Mouse (Mus musculus) intestine, embryonic 14.5 days (tissue): ENCODE results near the gene Pelp1. TPM values are rescaled to one million over a fixed set of nuclear protein-coding genes. Genes with fewer than 3 reads are reported as not detected.
"Not testable (repeated sequence)": the region's sequence is repeated elsewhere in the genome, so short reads cannot be mapped to it uniquely, and the experiment has no call there.

ENCODE experiments used
- ATAC-seq: fragments of 200-750 bp; cut with Nextera tagmentation; replicated peaks from 2 replicates; pipeline ENCODE4 v1.8.0; 2017; ENCODE audit warnings: low read depth, moderate number of reproducible peaks, moderate TSS enrichment, moderate library complexity; ENCODE audit not compliant: low FRiP score, low TSS enrichment
- DNase-seq: peaks from one replicate; pipeline ENCODE4 v3.0.0-alpha.2; 2018; ENCODE audit warnings: low spot score
- H3K27ac ChIP-seq: fragments of 300-500 bp; sonication (generic); 2 replicates; pipeline ENCODE4 v1.5.1; 2014; ENCODE audit warnings: low read depth, mild to moderate bottlenecking, control low read depth
- H3K27me3 ChIP-seq: fragments of 300-500 bp; sonication (generic); replicated peaks from 2 replicates; pipeline ENCODE4 v1.6.1; 2014; ENCODE audit warnings: low read length, control low read depth; ENCODE audit not compliant: control insufficient read depth, insufficient read depth
- H3K36me3 ChIP-seq: fragments of 300-500 bp; sonication (generic); 2 replicates; pipeline ENCODE4 v1.6.1; 2014; ENCODE audit warnings: low read length, control low read depth; ENCODE audit not compliant: control insufficient read depth, insufficient read depth
- H3K4me1 ChIP-seq: fragments of 300-500 bp; sonication (generic); replicated peaks from 2 replicates; pipeline ENCODE4 v1.6.1; 2014; ENCODE audit warnings: low read length, control low read depth, mixed read lengths; ENCODE audit not compliant: control insufficient read depth, insufficient read depth
- H3K4me2 ChIP-seq: fragments of 300-500 bp; sonication (generic); 2 replicates; pipeline ENCODE4 v1.6.1; 2014; ENCODE audit warnings: low read length
- H3K4me3 ChIP-seq: fragments of 300-500 bp; sonication (generic); 2 replicates; pipeline ENCODE4 v1.5.1; 2014; ENCODE audit warnings: low read depth, low read length, control low read depth, mixed read lengths
- H3K9ac ChIP-seq: fragments of 300-500 bp; sonication (generic); 2 replicates; pipeline ENCODE4 v1.6.1; 2014; ENCODE audit warnings: mild to moderate bottlenecking, low read length
- H3K9me3 ChIP-seq: fragments of 300-500 bp; sonication (generic); 2 replicates; pipeline ENCODE4 v1.6.1; 2016; ENCODE audit warnings: low read length, control low read depth; ENCODE audit not compliant: control insufficient read depth
- WGBS: fragments of 180-500 bp; shearing (Covaris S2); extraction: QIAGEN DNeasy Blood & Tissue Kit; methylation state at CpG from one replicate; pipeline ENCODE4 v1.1.7; 2014; 5-methylcytosine and 5-hydroxymethylcytosine counted together
- polyA plus RNA-seq: library from polyadenylated mRNA; unstranded; fragments of >200 nt; fragmentation: Nextera tagmentation; extraction: Ambion mirVana; gene quantifications from 2 replicates; pipeline ENCODE4 v1.2.1, GENCODE M21; 2014

Pelp1 gene
- polyA plus RNA-seq, 1 experiment from 2014 or later, result 41.2 TPM

DNA sequence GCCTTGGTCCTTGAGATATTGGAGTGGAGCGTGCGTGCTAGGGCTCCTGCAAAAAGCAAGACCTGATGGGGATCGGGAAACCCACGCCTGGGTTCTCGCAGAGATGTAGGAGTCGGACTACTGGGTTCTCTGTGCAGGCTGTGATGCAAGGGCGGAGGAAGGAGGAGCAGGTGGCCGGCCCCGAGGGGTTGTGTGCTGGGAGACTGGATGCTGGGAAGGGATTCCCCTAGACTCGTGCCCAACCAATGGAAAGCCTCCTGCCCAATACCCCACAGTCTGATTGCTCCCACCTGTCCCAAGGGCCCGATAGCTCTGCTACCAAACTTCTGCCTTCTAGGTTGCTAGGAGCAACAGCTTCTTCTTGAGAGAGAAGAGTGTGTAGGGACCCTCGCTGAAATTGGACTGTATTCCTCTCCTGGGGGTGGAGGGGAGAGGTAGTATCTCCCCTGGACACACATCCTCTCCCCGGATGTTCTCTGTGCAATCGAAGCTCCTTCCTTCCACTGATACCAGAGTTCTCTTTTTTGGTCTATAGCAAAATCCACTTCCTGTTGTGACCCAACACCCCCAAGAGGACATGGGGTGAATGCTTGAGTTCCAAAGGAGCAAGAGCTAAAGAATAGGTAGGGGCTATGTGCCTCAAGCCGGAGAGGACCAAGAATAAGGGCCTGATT, 23.2 kb upstream of the Pelp1 start:
- peak overlapping the region; percentile 72 for H3K4me3 ChIP-seq
- H3K4me2 ChIP-seq, result peak overlapping the region; percentile 79
- peaks cover 23% of the 10 kb centered on the region for H3K36me3 ChIP-seq
- H3K27me3 ChIP-seq, result no peaks in the 10 kb centered on the region
- H3K27ac ChIP-seq, result peak overlapping the region; percentile 74; the same call in 1 of the 2 replicates
- DNase-seq (no peak), ATAC-seq (peak; percentile 41)
- no peaks in the 10 kb centered on the region for H3K9me3 ChIP-seq
- H3K9ac ChIP-seq, result peak overlapping the region; percentile 78
- H3K4me1 ChIP-seq, result peaks cover 4% of the 10 kb centered on the region
- WGBS, result 8% methylated on average over 15 of the region's 15 CpGs

DNA sequence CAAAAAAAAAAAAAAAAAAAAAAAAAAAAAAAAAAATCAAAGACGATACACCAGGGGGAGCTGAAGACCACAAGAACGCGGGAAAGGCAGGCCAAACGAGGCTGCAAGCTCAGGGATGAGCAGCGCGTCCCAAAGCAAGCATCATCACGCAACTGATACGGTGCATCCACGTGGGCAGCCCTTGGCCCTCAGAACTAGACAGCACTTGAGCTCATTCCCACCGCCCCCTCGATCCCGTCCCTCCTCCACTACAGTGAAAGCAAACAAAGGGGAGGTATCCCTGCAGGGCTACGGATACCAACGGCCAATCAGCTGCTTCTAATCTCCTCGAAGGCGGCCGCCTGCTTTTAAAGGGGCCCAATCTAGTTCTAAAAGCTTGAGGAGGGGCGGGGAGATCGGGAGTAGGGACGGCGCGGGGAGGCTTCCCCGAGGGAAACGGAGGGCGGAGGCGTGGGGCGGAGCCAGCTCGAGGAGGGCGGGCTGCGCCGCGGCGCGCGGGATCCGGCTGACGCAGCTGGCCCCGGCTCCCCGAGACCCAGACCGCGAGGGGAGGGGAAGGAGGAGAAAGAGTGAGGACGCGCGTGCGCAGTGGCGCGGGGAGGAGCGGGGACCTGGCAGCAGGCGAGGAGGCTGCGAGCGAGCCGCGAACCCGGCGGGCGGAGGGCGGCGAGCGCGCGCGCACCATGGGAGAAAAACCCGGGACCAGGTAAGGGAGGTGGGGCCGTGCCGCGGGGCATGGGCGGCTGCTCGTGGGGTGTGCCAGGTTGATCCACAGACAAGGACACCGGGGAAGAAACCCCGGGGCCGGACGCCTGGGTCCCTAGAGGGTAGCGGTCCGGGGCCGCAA, 22.4 kb upstream of the Pelp1 start, which contains the start of gene Arrb2:
Gene Arrb2 (plus strand): TSS at position 588 of the 847 bp plus-strand sequence.
- H3K4me1 ChIP-seq, result peaks cover 4% of the 10 kb centered on the region
- peak within 1 kb of the TSS; percentile 79 for H3K4me2 ChIP-seq
- under 1% methylated on average over 66 of the region's 75 CpGs for WGBS
- H3K9me3 ChIP-seq, result no peaks in the 10 kb centered on the region
- DNase-seq (peak; percentile 98), ATAC-seq (peak; percentile 94)
- H3K4me3 ChIP-seq, result peak within 1 kb of the TSS; percentile 72
- H3K36me3 ChIP-seq, result peaks cover 16% of the 10 kb centered on the region
- no peaks in the 10 kb centered on the region for H3K27me3 ChIP-seq
- H3K27ac ChIP-seq, result peak within 1 kb of the TSS; percentile 74
- H3K9ac ChIP-seq, result peak within 1 kb of the TSS; percentile 78

DNA sequence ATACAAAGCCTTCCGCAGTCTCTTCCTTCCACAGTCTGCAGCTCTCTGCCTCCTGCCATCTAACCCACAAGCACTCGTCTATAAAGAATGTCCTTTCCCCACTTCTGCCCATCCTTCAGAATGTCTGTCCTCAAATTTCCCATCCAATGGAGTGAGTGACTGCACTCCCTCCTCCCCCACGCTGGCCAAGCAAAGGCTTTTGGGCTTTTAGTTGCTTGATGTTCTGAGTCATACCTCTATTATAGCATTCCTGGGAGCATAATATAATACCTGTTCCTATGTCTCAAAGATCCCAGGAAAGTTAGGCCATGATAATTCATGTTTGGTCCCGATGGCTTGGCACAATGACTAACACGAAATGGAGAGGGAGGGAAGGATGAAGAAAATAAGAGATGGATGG, 21.7 kb upstream of the Pelp1 start:
- peak; percentile 55 for DNase-seq
- H3K9me3 ChIP-seq, result no peaks in the 10 kb centered on the region
- H3K4me2 ChIP-seq, result peak overlapping the region; percentile 79
- peak overlapping the region; percentile 74 for H3K27ac ChIP-seq
- peaks cover 4% of the 10 kb centered on the region for H3K4me1 ChIP-seq
- H3K36me3 ChIP-seq, result peaks cover 9% of the 10 kb centered on the region
- H3K4me3 ChIP-seq, result peak overlapping the region; percentile 72
- no peak for ATAC-seq
- H3K27me3 ChIP-seq, result no peaks in the 10 kb centered on the region
- H3K9ac ChIP-seq, result peak overlapping the region; percentile 78; the same call in 1 of the 2 replicates
- 35% methylated on average over 5 of the region's 5 CpGs for WGBS

DNA sequence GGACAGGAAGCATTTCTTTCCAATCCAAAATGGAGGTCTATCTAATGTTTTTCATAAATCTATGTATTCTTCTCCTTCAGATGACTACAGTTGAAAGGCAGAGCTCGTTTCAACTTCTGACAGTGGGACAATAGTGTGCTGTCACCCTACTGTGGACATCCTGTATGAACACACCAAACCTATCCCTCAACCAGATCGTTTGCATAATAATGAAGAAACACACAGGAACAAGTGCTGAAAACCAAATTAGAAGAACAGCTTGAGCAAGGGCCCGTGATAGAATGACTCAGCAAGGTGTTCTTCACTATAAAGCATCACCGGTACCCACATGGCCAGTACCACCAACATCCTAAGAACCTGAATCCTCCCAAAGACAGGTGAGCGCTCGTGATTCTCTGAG, 16.8 kb upstream of the Pelp1 start:
- H3K4me1 ChIP-seq, H3K9me3 ChIP-seq, H3K27ac ChIP-seq, H3K36me3 ChIP-seq, H3K27me3 ChIP-seq, ATAC-seq, H3K4me3 ChIP-seq, H3K9ac ChIP-seq, DNase-seq, H3K4me2 ChIP-seq: not testable (repeated sequence)
- 69% methylated on average over 6 of the region's 6 CpGs for WGBS

DNA sequence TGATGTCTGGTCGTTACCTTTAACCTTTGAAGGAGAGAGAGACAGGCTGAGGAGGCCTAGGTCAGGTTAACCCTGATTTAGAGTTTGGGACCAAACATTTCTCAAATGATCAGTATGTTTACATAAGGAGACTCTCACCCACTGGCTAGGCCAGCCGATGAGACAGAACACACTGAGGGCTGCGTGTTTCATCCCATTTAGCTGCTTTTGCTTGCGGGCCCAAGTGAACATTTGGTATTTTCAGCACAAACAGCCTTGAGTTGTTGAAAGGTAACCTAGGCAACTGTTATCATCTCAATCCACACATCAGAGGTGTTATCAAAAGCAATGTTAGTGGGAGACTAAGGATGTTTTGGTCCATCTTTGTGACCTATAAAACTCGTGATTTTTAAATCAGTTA, 9.7 kb upstream of the Pelp1 start:
- ATAC-seq (no peak), DNase-seq (no peak)
- no peaks in the 10 kb centered on the region for H3K36me3 ChIP-seq
- no peak overlapping the region for H3K4me3 ChIP-seq
- H3K9ac ChIP-seq, result no peak overlapping the region
- no peak overlapping the region for H3K27ac ChIP-seq
- H3K4me1 ChIP-seq, result no peaks in the 10 kb centered on the region
- no peaks in the 10 kb centered on the region for H3K9me3 ChIP-seq
- no peaks in the 10 kb centered on the region for H3K27me3 ChIP-seq
- 26% methylated on average over 5 of the region's 5 CpGs for WGBS
- H3K4me2 ChIP-seq, result no peak overlapping the region

DNA sequence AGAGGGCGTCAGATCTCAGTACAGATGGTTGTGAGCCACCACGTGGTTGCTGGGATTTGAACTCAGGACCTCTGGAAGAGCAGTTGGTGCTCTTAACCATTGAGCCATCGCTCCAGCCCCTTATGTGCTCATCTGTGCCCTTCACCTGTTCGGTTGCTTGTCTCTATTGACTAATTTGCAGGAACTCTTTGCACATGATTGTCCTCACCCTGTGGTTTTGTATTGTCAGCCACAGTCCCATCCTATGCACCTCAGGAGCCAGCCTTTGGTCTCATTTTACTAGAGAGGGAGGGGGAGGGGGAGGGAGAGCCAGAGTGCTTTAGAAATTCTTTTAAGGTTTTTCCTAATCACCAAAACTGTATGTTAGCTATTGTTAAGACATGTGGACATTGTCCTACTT, 8.4 kb upstream of the Pelp1 start:
- Histone ChIP-seq H3K4me2 (no peak overlapping the region), H3K27ac (no peak overlapping the region), H3K27me3 (no peaks in the 10 kb centered on the region), H3K9ac (no peak overlapping the region), H3K36me3 (no peaks in the 10 kb centered on the region), H3K4me1 (no peaks in the 10 kb centered on the region), H3K4me3 (no peak overlapping the region), H3K9me3 (no peaks in the 10 kb centered on the region)
- no peak for DNase-seq
- WGBS, result 64% methylated on average over 4 of the region's 4 CpGs
- no peak for ATAC-seq

DNA sequence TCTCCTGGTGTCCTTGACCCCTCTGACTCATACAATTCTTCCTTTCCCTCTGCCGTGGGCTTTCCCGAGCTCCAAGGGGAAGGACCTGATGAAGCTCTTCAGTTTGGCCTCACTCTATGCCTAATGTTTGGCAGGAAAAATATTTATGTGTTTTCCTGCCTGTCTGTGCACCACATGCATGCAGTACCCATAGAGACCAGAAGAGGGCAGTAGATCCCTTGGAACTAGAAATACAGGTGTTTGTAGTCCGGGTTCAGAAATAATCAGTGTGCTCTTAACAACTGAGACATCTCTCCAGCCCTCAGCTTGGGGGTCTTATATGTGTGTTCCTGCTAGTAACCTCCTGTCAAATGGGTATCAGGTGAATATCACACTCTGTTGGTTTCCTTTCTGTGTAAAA, 4.1 kb upstream of the Pelp1 start:
- H3K27ac ChIP-seq, result no peak overlapping the region
- H3K9ac ChIP-seq, result no peak overlapping the region
- no peaks in the 10 kb centered on the region for H3K36me3 ChIP-seq
- H3K4me1 ChIP-seq, result peaks cover 2% of the 10 kb centered on the region
- no peak overlapping the region for H3K4me2 ChIP-seq
- WGBS, result 6% methylated on average over 3 of the region's 3 CpGs
- peak; percentile 95 for DNase-seq
- no peak overlapping the region for H3K4me3 ChIP-seq
- no peaks in the 10 kb centered on the region for H3K9me3 ChIP-seq
- H3K27me3 ChIP-seq, result no peaks in the 10 kb centered on the region
- ATAC-seq, result no peak

DNA sequence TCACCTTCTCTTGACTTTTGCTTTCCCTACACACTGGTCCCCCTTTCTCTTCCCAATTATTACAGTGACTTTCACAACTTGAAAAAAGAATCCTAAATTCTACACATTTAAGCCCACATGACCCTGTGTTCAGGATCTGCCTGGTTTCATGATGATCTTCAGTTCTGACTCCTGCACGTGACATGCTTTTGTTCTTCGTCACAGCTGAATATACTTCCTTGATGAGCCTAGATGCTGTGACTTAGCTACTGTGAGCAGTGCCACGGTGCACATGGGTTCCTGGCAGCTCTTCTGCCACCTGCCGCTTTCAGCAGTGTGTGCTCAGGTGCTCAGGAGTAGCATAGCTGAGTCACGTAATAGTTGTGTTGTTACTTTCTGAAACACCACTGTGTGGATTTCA, 2.8 kb upstream of the Pelp1 start:
- Histone ChIP-seq H3K4me1 (peaks cover 13% of the 10 kb centered on the region), H3K4me3 (no peak overlapping the region), H3K9ac (no peak overlapping the region), H3K36me3 (peaks cover 3% of the 10 kb centered on the region; the same call in 1 of the 2 replicates), H3K27ac (no peak overlapping the region), H3K4me2 (no peak overlapping the region), H3K27me3 (no peaks in the 10 kb centered on the region), H3K9me3 (no peaks in the 10 kb centered on the region)
- ATAC-seq (no peak), DNase-seq (no peak)
- WGBS, result 77% methylated on average over 5 of the region's 5 CpGs
